Mouse (Mus musculus): ENCODE results near the gene Eif3k.

Gene Eif3k

DNA sequence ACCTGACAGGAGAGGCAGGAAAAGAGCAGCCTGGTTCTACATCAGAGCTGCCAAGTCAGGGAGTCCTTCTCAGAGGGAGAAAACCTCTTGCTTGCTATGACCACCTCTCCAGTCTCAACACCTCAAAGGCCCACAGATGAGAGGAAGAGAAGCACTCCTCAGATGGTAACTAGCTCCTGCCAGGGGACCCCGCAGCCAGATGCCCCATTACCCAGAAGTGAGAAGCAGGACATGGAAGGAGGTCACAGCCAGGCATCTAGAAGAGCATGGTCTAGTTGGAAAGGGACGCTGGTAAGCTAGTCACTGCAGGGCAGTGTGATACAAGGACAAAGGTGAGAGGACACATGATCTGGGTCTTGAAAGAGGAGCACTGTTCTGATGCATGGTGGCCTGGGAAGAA is 47.8 kb downstream of the Eif3k start:
- DNase-seq = no peak

DNA sequence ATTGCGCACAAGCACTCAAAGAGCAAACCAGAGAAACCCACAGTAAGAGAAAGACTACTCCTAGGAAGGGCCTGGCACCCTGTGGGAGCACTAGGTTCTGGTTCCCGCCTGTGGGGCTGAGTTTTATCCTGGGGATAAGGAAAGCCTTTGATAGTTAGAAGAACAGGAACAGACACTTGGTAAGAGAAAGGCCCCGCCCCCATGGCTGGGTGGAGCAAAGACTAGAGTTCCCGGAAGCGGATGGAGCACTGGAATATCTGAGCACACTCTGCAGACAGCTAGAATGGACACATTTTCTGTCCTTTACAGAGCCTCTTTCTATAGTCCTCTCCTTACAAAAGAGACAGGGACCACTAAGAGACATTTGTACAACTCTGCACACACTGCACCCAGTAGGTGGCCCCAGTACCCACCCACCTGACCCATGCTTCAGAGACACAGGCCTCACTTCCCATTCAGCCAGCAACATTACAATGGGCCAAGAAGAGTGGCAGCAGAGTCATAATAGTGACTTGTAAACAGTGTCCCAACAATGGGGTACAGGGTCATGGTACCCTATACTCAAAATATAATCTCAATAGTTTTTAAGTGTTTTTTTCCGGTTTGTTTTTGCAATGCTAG is 49.1 kb downstream of the Eif3k start:
- peak; percentile 60 for DNase-seq

DNA sequence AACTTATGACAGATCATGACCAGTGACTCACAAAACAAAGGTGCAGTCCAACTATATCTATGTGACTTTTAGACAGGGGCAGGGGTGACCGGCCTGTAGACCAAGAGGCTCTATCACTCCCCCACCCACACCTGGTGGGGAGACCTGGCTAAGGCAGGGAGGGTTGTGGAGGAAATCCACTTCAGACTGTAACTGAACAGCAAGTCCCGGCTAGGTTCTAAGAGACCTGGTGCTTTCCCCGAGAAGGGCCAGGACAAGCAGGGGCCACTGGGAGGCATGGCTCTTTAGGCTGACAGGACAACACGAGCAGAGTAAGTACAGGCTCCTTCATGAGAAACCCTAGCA is 50.0 kb downstream of the Eif3k start:
- DNase-seq = no peak

DNA sequence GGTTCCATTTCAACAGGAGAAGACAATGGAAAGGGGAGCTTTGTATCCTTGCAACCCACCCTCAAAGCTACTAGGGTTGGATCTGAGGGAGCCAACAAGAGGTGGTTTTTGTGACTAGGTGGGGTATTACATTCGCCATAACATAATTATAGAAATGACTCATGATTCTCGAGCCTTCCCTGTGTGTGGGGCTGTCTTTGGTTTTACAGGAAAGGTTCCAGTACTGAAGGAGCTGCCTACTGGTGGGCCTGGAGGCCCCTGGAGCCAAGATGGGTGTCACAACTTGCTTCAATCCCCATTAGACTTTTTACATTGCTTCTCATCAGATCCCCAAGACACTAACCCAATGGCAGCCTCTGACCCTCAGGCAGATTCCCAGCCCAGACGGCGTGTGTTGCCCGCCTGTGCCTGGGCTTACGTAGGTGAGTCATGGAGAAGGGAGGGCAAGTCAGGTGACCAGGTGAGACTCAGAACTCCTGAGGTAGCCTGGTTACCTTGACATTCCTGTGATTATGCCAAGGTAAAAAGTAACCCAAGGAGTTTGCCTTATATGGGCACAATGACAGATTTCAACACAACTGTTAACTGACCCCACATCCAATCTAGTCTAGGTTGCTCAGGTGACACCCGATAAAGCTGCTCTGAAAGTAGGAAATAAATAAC is 50.5 kb downstream of the Eif3k start:
- no peak for DNase-seq

DNA sequence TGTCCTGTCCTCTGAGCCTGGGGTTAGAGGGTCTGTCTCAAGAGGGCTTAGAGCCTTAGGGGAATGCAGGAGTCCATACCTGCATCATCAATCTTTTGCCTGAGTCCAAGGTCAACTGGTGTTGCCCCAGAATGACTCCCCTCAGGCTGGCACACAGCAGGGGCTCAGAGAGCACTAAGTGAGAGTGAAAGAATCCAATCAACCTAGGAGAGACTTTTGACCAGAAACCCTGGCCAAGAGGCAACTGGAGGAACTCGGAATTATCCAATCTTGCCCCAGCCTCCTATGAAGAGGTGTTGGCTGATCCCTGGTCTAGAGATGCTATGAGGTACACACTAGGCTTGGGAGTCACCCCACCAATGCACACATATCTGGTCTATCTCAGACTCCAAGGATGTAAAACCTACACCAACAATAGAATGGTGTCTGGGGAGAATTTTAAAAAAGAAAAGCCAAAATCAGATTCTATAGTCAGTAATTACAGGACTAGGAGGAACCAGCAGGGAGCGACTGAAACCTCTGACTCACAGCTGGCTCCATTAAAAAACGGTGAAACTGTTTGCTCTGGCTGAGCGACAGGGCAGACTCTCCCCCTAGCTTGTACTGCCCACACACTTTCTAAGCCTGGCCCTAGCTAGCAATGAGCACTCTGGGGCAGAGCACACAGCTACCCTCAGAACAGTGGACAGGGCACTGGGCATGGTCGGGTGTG is 51.2 kb downstream of the Eif3k start:
- no peak for DNase-seq

DNA sequence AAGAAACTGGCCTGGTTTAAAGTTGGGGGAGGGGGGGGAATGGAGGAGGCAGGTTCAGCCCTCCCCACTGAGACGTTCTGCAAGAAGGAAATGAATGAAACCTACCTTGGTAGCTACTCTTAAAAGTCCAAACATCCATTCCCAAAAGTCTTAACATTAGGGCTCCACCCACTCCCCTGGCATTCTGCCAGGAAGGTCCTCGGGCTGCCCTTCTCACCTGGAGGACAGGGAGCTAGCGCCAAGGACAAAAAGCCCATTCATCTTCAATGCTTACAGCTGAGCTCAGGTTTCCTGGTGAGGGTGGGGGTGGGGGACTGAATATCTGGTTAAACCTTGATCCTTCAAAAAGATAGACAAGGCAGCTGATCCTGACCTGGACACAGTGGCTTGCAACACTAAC is 52.3 kb downstream of the Eif3k start:
- peak; percentile 56 for DNase-seq

DNA sequence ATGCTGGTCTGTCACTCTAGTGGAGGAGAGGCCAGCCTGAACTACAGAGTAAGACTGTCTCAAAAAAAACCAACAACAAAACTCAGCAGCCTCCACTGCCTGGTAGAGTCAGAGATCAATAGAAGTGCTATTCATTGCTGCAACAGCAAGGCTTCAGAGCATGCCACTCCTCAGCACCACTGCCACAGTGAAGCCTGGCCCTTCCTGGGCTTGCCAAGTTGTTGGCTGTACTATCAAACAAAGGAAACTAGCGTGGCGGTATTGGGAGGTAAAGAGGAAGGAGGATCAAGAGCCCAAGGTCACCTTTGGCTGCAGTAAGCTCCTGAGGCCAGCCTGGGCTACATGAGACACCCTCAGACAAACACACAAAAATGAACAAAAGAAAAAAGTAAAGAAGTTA is 55.5 kb downstream of the Eif3k start:
- no peak for DNase-seq

DNA sequence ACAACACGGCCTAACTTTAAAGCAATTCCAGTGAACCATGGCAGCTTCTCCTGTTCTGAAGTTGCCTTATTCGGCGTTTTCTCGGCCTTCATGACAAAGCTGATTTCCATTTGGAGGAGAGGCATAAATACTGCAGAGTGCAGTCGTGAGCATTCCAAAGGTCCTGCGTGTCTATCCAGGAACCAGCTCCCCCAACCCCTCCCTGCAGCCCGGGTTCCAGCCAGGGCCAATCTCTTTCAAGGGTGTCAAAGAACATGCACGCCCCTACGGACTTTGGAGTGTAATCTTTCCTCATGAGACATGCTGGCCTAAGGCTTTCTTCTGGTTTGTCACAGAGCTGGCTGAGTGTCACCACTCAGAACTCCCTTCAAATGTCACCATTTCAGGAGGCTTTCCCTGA is 56.3 kb downstream of the Eif3k start:
- peak; percentile 59 for DNase-seq

DNA sequence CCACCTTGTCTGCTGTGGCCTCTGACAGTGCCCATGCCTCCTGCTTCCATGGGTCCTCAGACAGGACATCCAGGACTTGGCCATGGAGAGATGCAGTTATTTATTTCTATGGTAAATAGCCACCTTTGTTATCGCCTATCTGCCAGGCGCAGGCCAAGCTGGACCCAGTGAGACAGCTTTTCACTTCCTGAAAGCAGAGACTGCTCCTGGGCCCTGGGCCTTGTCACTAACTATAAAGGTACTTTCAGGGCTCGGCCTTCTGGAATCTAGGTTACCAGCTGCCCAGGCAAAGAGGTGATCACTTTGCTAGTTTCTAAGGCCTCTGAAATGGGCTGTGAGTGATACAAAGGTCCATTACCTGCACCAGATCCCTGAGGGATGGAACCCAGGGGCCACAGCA is 56.9 kb downstream of the Eif3k start:
- no peak for DNase-seq

DNA sequence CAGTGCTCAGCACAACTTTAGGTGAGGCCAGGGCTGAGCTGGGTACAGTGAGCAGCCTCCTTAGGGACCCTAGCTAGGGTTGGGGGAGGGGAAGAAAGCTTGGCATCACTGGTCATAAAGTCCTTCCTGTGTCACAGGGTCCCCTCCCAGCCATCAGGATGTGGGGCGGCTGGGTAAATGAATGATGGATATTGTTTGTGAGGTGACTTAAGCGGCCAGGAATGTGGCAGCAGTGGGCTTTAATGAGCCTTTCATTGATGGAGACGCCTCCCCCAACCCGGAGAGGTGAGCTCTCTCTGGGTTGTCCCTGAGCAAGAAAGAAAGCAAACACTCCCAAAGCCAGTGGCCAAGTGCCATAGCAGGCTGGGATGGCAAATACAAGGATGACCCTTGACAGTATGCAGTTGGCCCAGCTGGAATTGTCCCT is 57.8 kb downstream of the Eif3k start:
- DNase-seq = peak; percentile 48

DNA sequence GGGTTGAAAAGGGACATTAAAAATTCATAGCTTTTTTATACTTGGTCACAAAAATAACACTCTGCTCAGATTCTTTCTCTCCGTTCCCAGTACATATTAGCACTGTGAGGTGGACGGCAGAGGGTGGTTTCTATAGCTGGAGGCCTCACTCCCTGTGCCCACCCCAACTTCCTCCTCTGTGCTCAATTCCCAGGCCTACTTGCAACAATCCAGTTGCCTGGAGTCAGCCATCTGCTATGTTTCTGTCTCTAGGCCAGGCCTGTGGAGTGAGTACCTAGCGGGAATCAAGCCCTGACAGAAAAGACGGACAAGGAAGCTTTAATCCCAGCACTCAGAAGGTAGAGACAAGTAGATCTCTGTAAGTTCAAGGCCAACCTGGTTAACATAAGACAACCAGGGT is 59.1 kb downstream of the Eif3k start:
- DNase-seq = no peak

DNA sequence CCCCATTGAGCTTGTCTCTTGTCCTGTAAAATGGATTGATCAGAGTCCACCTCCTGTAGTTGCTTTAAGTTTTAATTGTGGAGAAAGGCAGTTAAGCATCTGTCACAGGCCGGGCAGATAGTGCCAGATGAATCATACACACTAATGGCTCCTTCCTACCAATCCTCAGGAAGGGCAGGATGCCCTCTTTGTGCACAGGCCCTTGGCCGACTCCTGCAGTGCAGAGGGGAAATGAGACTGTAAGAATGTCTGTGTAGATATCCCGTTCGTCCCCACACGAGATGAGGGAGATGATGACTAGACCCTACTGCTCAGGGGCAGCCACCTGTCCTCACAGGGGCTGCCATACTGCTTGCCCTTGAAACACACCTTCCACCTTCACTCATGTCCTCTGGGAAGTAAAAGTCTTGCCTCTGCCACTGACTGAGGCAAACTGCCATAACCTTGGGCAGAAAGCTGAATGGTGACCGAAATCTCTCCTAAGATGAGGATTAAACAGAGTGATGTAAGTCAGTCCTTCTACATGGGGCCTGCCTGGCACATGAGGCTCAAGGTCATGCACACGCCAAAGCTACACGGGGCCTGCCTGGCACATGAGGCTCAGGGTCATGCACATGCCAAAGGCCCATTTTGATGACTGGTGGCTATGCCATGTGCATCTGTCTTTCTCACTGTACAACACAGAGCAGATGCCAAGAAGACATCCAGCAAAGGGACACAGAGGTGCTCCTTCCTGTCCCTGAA is 59.8 kb downstream of the Eif3k start:
- DNase-seq = no peak
